Mouse (Mus musculus): ENCODE results near the gene Spryd4. TPM values are rescaled to one million over a fixed set of nuclear protein-coding genes. Genes with fewer than 3 reads are reported as not detected.

Gene Spryd4
- total and polyA plus RNA-seq, 3 experiments = 17.2 to 19.6 TPM; not detected in 1

DNA sequence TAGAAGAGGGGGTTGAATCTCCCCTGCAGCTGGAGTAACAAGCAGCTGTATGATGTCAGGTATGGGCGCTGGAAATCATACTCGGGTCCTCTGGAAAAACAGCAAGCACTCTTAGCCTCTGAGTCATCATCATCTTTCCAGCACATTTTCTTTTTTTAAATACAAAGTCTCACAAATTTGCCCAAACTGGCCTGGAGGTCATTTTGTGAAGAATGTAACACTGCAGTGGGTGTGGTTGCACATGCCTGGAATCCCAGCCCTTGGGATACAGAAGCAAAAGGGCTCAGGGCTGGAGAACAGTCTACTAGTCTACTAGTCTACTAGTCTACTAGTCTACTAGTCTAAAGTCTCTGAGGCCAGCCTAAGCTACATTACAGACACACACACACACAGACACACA, 27.3 kb downstream of the Spryd4 start:
- H3K9ac ChIP-seq (ENCODE audit: control insufficient read depth, low read depth, low read length, poor library complexity, severe bottlenecking) = no peak overlapping the region
- TF ChIP-seq ETS1 (IDR thresholded peaks at IDR 0.05; ENCODE audit: low read depth, low read length) (no peak), SMC3 (IDR thresholded peaks at IDR 0.05; ENCODE audit: low read depth, low read length) (no peak), USF1 (IDR thresholded peaks at IDR 0.05; ENCODE audit: low read depth, low read length) (no peak), UBTF (IDR thresholded peaks at IDR 0.05; ENCODE audit: borderline replicate concordance, insufficient read depth, low read depth, low read length) (no peak), MAX (IDR thresholded peaks at IDR 0.05; ENCODE audit: low read length) (no peak)
- H3K4me1 ChIP-seq (ENCODE audit: control insufficient read depth in 1 of 2, insufficient read depth in 2 of 2, low read length in 2 of 2) = peaks cover 0 to 14% of the 10 kb centered on the region in 2 experiments; a peak in 3 of 4 replicates
- H3K27me3 ChIP-seq (ENCODE audit: control insufficient read depth in 1 of 2, insufficient read depth in 2 of 2, low read length in 2 of 2) = no peaks in the 10 kb centered on the region
- no peak overlapping the region for H3K4me3 ChIP-seq (ENCODE audit: control insufficient read depth in 1 of 2, insufficient read depth in 1 of 2, low read depth in 2 of 2, low read length in 2 of 2)
- DNase-seq (ENCODE audit: low read depth, low spot score) = no peak
- H3K36me3 ChIP-seq (ENCODE audit: control insufficient read depth in 1 of 2, insufficient read depth in 2 of 2, low read length in 2 of 2) = peaks cover 0 to 13% of the 10 kb centered on the region in 2 experiments; a peak in 2 of 4 replicates
- no peak overlapping the region for H3K27ac ChIP-seq (ENCODE audit: control insufficient read depth, low read depth, low read length)
- no peaks in the 10 kb centered on the region for H3K9me3 ChIP-seq (replicated peaks; ENCODE audit: insufficient read depth, low read length)
- H3K79me2 ChIP-seq (ENCODE audit: control insufficient read depth, insufficient read depth, low read length, poor library complexity) = no peaks in the 10 kb centered on the region

- DNase-seq (ENCODE audit: low read depth, low spot score) = peak; percentile 36
These were observed 31.6 kb downstream of the Spryd4 start, which contains the start of gene Rbms2 for GRCm38 (mm10) chr10:128179989-128180388. Gene Rbms2 (minus strand): TSS chr10:128180297.

DNA sequence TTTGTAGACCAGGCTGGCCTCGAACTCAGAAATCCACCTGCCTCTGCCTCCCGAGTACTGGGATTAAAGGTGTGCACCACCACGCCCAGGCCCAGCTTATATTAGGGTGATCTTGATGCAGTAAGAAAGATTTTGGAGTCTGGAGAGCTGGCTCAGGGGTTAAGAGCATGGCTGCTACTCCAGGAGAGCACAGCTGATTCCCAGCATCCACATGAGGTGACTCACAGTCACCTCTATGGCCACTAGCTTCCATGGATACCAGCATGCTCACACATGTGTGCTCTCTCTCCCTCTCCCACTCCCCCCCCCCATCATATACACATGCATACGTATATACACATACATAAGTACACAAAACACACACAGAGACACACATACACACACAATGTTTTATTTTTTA, 34.3 kb downstream of the Spryd4 start:
- Histone ChIP-seq H3K4me1 (ENCODE audit: control insufficient read depth in 1 of 2, insufficient read depth in 2 of 2, low read length in 2 of 2) (peaks cover 0 to 6% of the 10 kb centered on the region in 2 experiments; a peak in 1 of 4 replicates), H3K27me3 (ENCODE audit: control insufficient read depth in 1 of 2, insufficient read depth in 2 of 2, low read length in 2 of 2) (no peaks in the 10 kb centered on the region), H3K36me3 (ENCODE audit: control insufficient read depth in 1 of 2, insufficient read depth in 2 of 2, low read length in 2 of 2) (peaks cover 0 to 8% of the 10 kb centered on the region in 2 experiments; a peak in 2 of 4 replicates), H3K9me3 (replicated peaks; ENCODE audit: insufficient read depth, low read length) (no peaks in the 10 kb centered on the region), H3K79me2 (ENCODE audit: control insufficient read depth, insufficient read depth, low read length, poor library complexity) (peaks cover 2% of the 10 kb centered on the region; the same call in 1 of the 2 replicates), H3K9ac (ENCODE audit: control insufficient read depth, low read depth, low read length, poor library complexity, severe bottlenecking) (no peak overlapping the region), H3K4me3 (ENCODE audit: control insufficient read depth in 1 of 2, insufficient read depth in 1 of 2, low read depth in 2 of 2, low read length in 2 of 2) (no peak overlapping the region), H3K27ac (ENCODE audit: control insufficient read depth, low read depth, low read length) (no peak overlapping the region)
- TF ChIP-seq NRF1 (IDR thresholded peaks at IDR 0.05; ENCODE audit: insufficient read depth, low read depth, low read length, poor library complexity, severe bottlenecking) (no peak), MAX (IDR thresholded peaks at IDR 0.05; ENCODE audit: low read length) (no peak), UBTF (IDR thresholded peaks at IDR 0.05; ENCODE audit: borderline replicate concordance, insufficient read depth, low read depth, low read length) (no peak), USF2 (IDR thresholded peaks at IDR 0.05; ENCODE audit: borderline replicate concordance in 1 of 2, insufficient read depth in 1 of 2, low read depth in 1 of 2, low read length in 2 of 2) (no peak), TCF12 (IDR thresholded peaks at IDR 0.05; ENCODE audit: low read depth, low read length) (no peak), ETS1 (IDR thresholded peaks at IDR 0.05; ENCODE audit: low read depth, low read length) (no peak), MAFK (IDR thresholded peaks at IDR 0.05; ENCODE audit: borderline replicate concordance, low read depth, low read length) (no peak)
- no peak for DNase-seq (ENCODE audit: low read depth, low spot score)

More at GRCm38 (mm10) chr10:128179989-128180388, 31.6 kb downstream of the Spryd4 start, which contains the start of gene Rbms2:
- Histone ChIP-seq H3K36me3 (ENCODE audit: control insufficient read depth in 1 of 2, insufficient read depth in 2 of 2, low read length in 2 of 2) (peaks cover 0 to 6% of the 10 kb centered on the region in 2 experiments; a peak in 2 of 4 replicates), H3K9ac (ENCODE audit: control insufficient read depth, low read depth, low read length, poor library complexity, severe bottlenecking) (peak within 1 kb of the TSS; percentile 28; the same call in 1 of the 2 replicates), H3K4me3 (ENCODE audit: control insufficient read depth in 1 of 2, insufficient read depth in 1 of 2, low read depth in 2 of 2, low read length in 2 of 2) (peak within 1 kb of the TSS; percentile 44 to 57), H3K4me1 (ENCODE audit: control insufficient read depth in 1 of 2, insufficient read depth in 2 of 2, low read length in 2 of 2) (peaks cover 0 to 5% of the 10 kb centered on the region in 2 experiments; a peak in 1 of 4 replicates), H3K27ac (ENCODE audit: control insufficient read depth, low read depth, low read length) (no peak within 1 kb of the TSS), H3K9me3 (replicated peaks; ENCODE audit: insufficient read depth, low read length) (no peaks in the 10 kb centered on the region), H3K79me2 (ENCODE audit: control insufficient read depth, insufficient read depth, low read length, poor library complexity) (peaks cover 2% of the 10 kb centered on the region; the same call in 1 of the 2 replicates), H3K27me3 (ENCODE audit: control insufficient read depth in 1 of 2, insufficient read depth in 2 of 2, low read length in 2 of 2) (no peaks in the 10 kb centered on the region)
- TF ChIP-seq ZC3H11A (IDR thresholded peaks at IDR 0.05; ENCODE audit: low read depth, low read length) = no peak
